Mouse (Mus musculus) kidney, postnatal 0 days (tissue): ENCODE measurements at regions not wholly inside any gene's neighbourhood (a gene's known extent, or its start where the extent isn't known, plus 50 kb on each side); places are given as distances from the start of the nearest gene placed in this dataset.

Experiments
- ATAC-seq: fragments of 200-750 bp; cut with Nextera tagmentation; replicated peaks from 2 replicates; pipeline ENCODE4 v1.8.0; 2017; ENCODE audit warnings: low read depth, moderate number of reproducible peaks, moderate TSS enrichment, moderate library complexity; ENCODE audit not compliant: low FRiP score
- DNase-seq: peaks from one replicate; pipeline ENCODE4 v3.0.0-alpha.2; 2016; ENCODE audit warnings: low spot score
- H3K27ac ChIP-seq: fragments of 300-500 bp; sonication (generic); 2 replicates; pipeline ENCODE4 v1.5.1; 2014; ENCODE audit warnings: mild to moderate bottlenecking
- H3K27me3 ChIP-seq: fragments of 300-500 bp; sonication (generic); 2 replicates; pipeline ENCODE4 v1.6.1; 2014; ENCODE audit warnings: low read length, mixed read lengths; ENCODE audit not compliant: insufficient read depth
- H3K36me3 ChIP-seq: fragments of 300-500 bp; sonication (generic); 2 replicates; pipeline ENCODE4 v1.6.1; 2014; ENCODE audit warnings: low read length, mixed read lengths; ENCODE audit not compliant: insufficient read depth
- H3K4me1 ChIP-seq: fragments of 300-500 bp; sonication (generic); replicated peaks from 2 replicates; pipeline ENCODE4 v1.6.1; 2014; ENCODE audit warnings: antibody characterized with exemption, low read length, mixed read lengths; ENCODE audit not compliant: insufficient read depth
- H3K4me2 ChIP-seq: fragments of 300-500 bp; sonication (generic); 2 replicates; pipeline ENCODE4 v1.6.1; 2014; ENCODE audit warnings: mild to moderate bottlenecking, low read length, moderate library complexity, mixed read lengths
- H3K4me3 ChIP-seq: fragments of 300-500 bp; sonication (generic); replicated peaks from 2 replicates; pipeline ENCODE4 v1.5.1; 2014; ENCODE audit warnings: low read depth, low read length
- H3K9ac ChIP-seq: fragments of 300-500 bp; sonication (generic); 2 replicates; pipeline ENCODE4 v1.6.1; 2014; ENCODE audit warnings: low read depth, low read length
- H3K9me3 ChIP-seq: fragments of 300-500 bp; sonication (generic); replicated peaks from 2 replicates; pipeline ENCODE4 v1.6.1; 2016; ENCODE audit warnings: low read length, inconsistent platforms, mixed read lengths
- CTCF ChIP-seq: IDR thresholded peaks from 2 replicates; pipeline ENCODE4 v1.5.1; 2016; ENCODE audit warnings: antibody characterized with exemption, low read depth, mild to moderate bottlenecking, moderate library complexity
- WGBS: fragments of 180-500 bp; shearing (Covaris S2); extraction: QIAGEN DNeasy Blood & Tissue Kit; methylation state at CpG from one replicate; pipeline ENCODE4 v1.1.7; 2014; 5-methylcytosine and 5-hydroxymethylcytosine counted together

DNA sequence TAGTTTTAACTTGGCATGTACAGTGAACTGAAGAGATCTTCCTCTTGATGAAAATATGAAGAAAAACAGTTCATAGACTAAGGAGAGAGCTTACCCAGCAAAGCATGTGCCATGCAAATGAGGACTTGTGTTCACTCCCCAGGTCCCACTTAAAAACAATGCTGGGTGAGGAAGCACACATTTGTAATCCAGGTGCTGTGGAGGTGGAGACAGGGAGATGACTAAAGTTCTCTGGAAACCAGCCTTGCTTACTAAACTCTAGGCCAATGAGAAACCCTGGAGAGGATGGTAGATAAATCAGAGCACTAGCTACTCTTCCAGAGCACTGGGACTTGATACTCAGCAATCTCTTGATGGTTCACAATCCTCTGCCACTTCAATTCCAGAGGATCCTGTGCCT lies 678.8 kb downstream of the Actr3 start:
- Histone ChIP-seq H3K4me3 (no peak overlapping the region), H3K9me3 (no peaks in the 10 kb centered on the region), H3K4me1 (no peaks in the 10 kb centered on the region), H3K9ac (no peak overlapping the region), H3K36me3 (no peaks in the 10 kb centered on the region), H3K4me2 (no peak overlapping the region), H3K27me3 (no peaks in the 10 kb centered on the region), H3K27ac (no peak overlapping the region)
- DNase-seq (no peak), ATAC-seq (no peak)
- TF ChIP-seq CTCF, result no peak

- no peaks in the 10 kb centered on the region for H3K9me3 ChIP-seq
- no peaks in the 10 kb centered on the region for H3K27me3 ChIP-seq
- no peaks in the 10 kb centered on the region for H3K4me1 ChIP-seq
- no peak overlapping the region for H3K9ac ChIP-seq
- H3K36me3 ChIP-seq, result no peaks in the 10 kb centered on the region
- WGBS, result 35% methylated on average over 3 of the region's 3 CpGs
- no peak overlapping the region for H3K4me2 ChIP-seq
- no peak for TF ChIP-seq CTCF
- ATAC-seq, result no peak
- H3K4me3 ChIP-seq, result no peak overlapping the region
- no peak for DNase-seq
- H3K27ac ChIP-seq, result no peak overlapping the region
Observed at GRCm38 (mm10) chr1:124739777-124740176, 694.4 kb upstream of the Dpp10 start.

DNA sequence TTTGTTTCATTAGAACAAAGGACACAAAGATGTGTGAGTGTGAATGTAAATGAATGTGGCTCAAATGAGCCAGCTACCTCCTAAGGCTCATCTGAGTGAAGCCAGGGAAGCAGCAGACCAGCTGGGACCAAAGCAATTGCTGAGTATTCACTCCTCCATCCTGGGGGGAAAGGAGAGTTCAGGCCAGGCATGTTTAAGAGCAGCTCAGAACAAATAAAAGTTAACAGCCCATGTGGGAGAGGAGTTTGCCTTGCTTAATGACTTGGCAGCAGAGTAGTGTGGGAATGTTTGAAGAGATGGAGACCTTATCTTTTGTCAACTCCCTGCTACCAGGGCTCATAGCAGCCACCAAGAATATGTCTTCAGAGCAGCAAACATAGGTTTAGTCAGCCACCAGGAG lies 685.0 kb upstream of the Dpp10 start:
- H3K27me3 ChIP-seq, result no peaks in the 10 kb centered on the region
- no peak overlapping the region for H3K9ac ChIP-seq
- H3K9me3 ChIP-seq, result no peaks in the 10 kb centered on the region
- ATAC-seq (peak; percentile 81), DNase-seq (peak; percentile 88)
- H3K36me3 ChIP-seq, result no peaks in the 10 kb centered on the region
- no peak overlapping the region for H3K4me3 ChIP-seq
- H3K27ac ChIP-seq, result no peak overlapping the region
- peak; percentile 53 for TF ChIP-seq CTCF
- no peaks in the 10 kb centered on the region for H3K4me1 ChIP-seq
- no peak overlapping the region for H3K4me2 ChIP-seq

DNA sequence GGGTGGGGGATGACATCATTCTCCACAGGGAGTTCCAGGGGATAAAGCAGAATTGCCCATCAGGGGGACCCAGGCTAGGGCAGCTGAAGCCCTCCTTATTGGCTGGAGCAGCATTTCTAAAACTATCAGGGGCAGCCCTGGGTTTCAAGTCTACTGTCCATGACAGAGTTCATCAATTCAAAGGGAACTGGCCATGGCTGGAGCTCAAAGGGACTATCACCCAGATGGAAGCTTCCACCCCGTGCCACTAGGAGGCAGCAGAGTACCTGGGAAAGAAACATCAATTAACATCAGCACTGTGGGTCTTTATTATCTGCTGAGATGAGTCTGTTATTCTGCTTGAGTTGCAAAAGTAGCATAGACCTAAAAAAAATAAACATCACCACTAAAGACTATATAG lies 672.7 kb upstream of the Dpp10 start:
- Histone ChIP-seq H3K36me3 (no peaks in the 10 kb centered on the region), H3K9me3 (no peaks in the 10 kb centered on the region), H3K4me2 (no peak overlapping the region), H3K4me3 (no peak overlapping the region), H3K27ac (no peak overlapping the region), H3K9ac (no peak overlapping the region), H3K27me3 (no peaks in the 10 kb centered on the region), H3K4me1 (no peaks in the 10 kb centered on the region)
- 4% methylated on average over 1 of the region's 1 CpGs for WGBS
- DNase-seq (peak; percentile 65), ATAC-seq (0 out of 2 replicates have a peak, but pooled peaks have one; percentile 33)
- peak; percentile 80 for TF ChIP-seq CTCF

GRCm38 (mm10) chr1:124706246-124706645 lies 660.9 kb upstream of the Dpp10 start:
- Histone ChIP-seq H3K36me3 (no peaks in the 10 kb centered on the region), H3K9ac (no peak overlapping the region), H3K9me3 (no peaks in the 10 kb centered on the region), H3K4me2 (no peak overlapping the region), H3K27me3 (no peaks in the 10 kb centered on the region), H3K27ac (no peak overlapping the region), H3K4me3 (no peak overlapping the region), H3K4me1 (no peaks in the 10 kb centered on the region)
- no peak for TF ChIP-seq CTCF
- WGBS, result 75% methylated on average over 2 of the region's 2 CpGs
- no peak for DNase-seq
- no peak for ATAC-seq

DNA sequence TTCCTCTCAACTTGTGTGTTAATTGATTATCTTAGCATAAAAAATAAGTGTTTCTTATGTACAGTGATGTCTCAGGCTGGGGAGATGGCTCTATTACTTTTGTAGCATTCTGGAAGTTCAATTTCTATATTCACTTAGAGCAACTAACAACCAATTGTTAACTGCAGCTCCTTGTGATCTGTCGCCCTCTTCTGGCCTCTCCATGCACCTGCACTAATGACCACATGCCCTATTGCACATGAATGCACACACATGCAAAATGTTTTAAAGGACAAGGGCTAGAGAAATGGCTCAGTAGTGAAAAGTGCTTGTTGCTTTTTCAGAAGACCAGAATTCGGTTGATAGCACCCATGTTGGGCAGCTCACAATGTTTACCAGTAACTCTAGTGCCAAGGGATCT lies 629.1 kb upstream of the Dpp10 start:
- Histone ChIP-seq H3K4me3 (no peak overlapping the region), H3K36me3 (no peaks in the 10 kb centered on the region), H3K27me3 (no peaks in the 10 kb centered on the region), H3K4me1 (no peaks in the 10 kb centered on the region), H3K27ac (no peak overlapping the region), H3K9ac (no peak overlapping the region), H3K9me3 (no peaks in the 10 kb centered on the region), H3K4me2 (no peak overlapping the region)
- 34% methylated on average over 2 of the region's 2 CpGs for WGBS
- no peak for ATAC-seq
- peak; percentile 40 for DNase-seq
- peak; percentile 75 for TF ChIP-seq CTCF

GRCm38 (mm10) chr1:124652872-124653271 lies 607.5 kb upstream of the Dpp10 start:
- no peak for TF ChIP-seq CTCF
- H3K27ac ChIP-seq, result no peak overlapping the region
- H3K4me1 ChIP-seq, result no peaks in the 10 kb centered on the region
- H3K4me3 ChIP-seq, result no peak overlapping the region
- no peak overlapping the region for H3K4me2 ChIP-seq
- no peaks in the 10 kb centered on the region for H3K27me3 ChIP-seq
- no peaks in the 10 kb centered on the region for H3K36me3 ChIP-seq
- no peak for DNase-seq
- no peaks in the 10 kb centered on the region for H3K9me3 ChIP-seq
- no peak for ATAC-seq
- no peak overlapping the region for H3K9ac ChIP-seq
